Mouse (Mus musculus): Measurements from ENCODE around the gene Prss16. TPM values are rescaled to one million over a fixed set of nuclear protein-coding genes. Genes with fewer than 3 reads are reported as not detected.

Prss16 gene
- polyA plus RNA-seq, 2 experiments from 2014 or later: 0.19 to 0.48 TPM

DNA sequence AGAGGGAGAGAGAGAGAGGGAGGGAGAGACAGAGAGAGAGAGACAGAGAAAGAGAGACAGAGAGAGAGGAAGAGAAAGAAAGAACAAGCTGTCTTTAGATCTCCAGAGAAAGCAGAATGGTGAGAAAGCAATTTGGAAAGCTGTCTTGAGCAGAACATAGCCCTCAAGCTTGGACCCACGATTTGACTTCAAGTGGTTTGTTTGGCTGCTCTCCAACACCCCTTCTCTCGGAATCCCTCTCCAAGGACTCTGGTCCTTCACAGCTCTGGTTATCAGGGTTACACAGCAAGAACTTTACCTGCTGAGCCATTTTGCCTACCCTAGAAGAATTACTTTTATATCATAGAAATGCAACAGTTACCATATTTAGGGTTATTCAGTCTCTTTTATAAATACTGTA, 39.7 kb downstream of the Prss16 start:
- no peak for ATAC-seq

DNA sequence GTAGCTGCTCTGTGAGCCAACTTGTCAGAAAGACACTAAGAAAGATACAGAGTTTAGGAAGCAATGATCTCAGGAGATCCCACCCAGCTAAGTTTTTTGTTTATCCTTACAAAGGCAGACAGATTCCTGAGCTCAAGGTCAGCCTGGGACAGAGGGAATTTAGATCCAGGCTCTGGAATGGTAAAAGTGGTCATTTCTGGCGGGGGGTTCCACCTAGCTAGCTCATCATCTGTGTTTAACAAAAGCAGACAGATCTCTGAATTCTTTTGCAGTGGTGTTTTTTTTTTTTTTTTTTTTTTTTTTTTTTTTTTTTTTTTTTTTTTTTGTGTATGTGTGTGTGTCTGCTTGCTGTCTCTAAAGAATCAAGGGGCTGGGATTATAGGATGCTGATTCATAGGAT, 40.3 kb downstream of the Prss16 start:
- ATAC-seq: no peak

Other genes starting within 250 kb of the Prss16 start
- 10 to 100 TPM; 28.3 to 35.3 TPM for gene Hist1h1b, start 229.1 kb downstream of the Prss16 start, polyA plus RNA-seq (2017; shearing (Covaris generic))
- gene Hist1h3i, start 226.4 kb downstream of the Prss16 start, polyA plus RNA-seq (2017; shearing (Covaris generic)): 1 to 10 TPM in 1 of 2 experiments, not detected in 1; 3.8 TPM
- 10 to 100 TPM in 1 of 2 experiments, 1 to 10 TPM in 1; 2.0 to 11.5 TPM for gene Hist1h2an, start 222.5 kb downstream of the Prss16 start, polyA plus RNA-seq (2017; shearing (Covaris generic))
- gene Hist1h2bp, start 222.3 kb downstream of the Prss16 start, polyA plus RNA-seq (2017; shearing (Covaris generic)): not detected
- 1 to 10 TPM; 4.2 to 9.2 TPM for gene Hist1h2bq, start 199.5 kb downstream of the Prss16 start, polyA plus RNA-seq (2017; shearing (Covaris generic))
- 1 to 10 TPM in 1 of 2 experiments, not detected in 1; 2.4 TPM for gene Hist1h2ao, start 199.3 kb downstream of the Prss16 start, polyA plus RNA-seq (2017; shearing (Covaris generic))
- gene Hist1h4m, start 198.0 kb downstream of the Prss16 start, polyA plus RNA-seq (2017; shearing (Covaris generic)): 1 to 10 TPM in 1 of 2 experiments, not detected in 1; 6.5 TPM
- gene Hist1h4n, start 177.5 kb downstream of the Prss16 start, polyA plus RNA-seq (2017; shearing (Covaris generic)): 10 to 100 TPM in 1 of 2 experiments, not detected in 1; 15.9 TPM
- 100 to 1,000 TPM; 214 to 439 TPM for gene Hist1h2ap, start 176.2 kb downstream of the Prss16 start, polyA plus RNA-seq (2017; shearing (Covaris generic))
- 1 to 10 TPM; 4.0 to 9.2 TPM for gene Hist1h2br, start 176.0 kb downstream of the Prss16 start, polyA plus RNA-seq (2017; shearing (Covaris generic))
- gene Zfp184, start 64.6 kb downstream of the Prss16 start, polyA plus RNA-seq (2017; shearing (Covaris generic)): not detected
- gene Pom121l2, start 28.5 kb downstream of the Prss16 start, polyA plus RNA-seq (2017; shearing (Covaris generic)): not detected
- 100 to 1,000 TPM in 1 of 2 experiments, not detected in 1; 174 TPM for gene Hist1h2ah, start 25.8 kb upstream of the Prss16 start, polyA plus RNA-seq (2017; shearing (Covaris generic))
- gene Hist1h2bk, start 26.1 kb upstream of the Prss16 start, polyA plus RNA-seq (2017; shearing (Covaris generic)): 1 to 10 TPM; 2.6 to 4.2 TPM
- 10 to 100 TPM in 1 of 2 experiments, 1 to 10 TPM in 1; 5.9 to 14.6 TPM for gene Hist1h4i, start 31.6 kb upstream of the Prss16 start, polyA plus RNA-seq (2017; shearing (Covaris generic))
- not detected for gene Hist1h2ag, start 33.2 kb upstream of the Prss16 start, polyA plus RNA-seq (2017; shearing (Covaris generic))
- 10 to 100 TPM in 1 of 2 experiments, 1 to 10 TPM in 1; 4.4 to 13.9 TPM for gene Hist1h2bj, start 33.5 kb upstream of the Prss16 start, polyA plus RNA-seq (2017; shearing (Covaris generic))
- not detected for gene Vmn1r188, start 74.7 kb upstream of the Prss16 start, polyA plus RNA-seq (2017; shearing (Covaris generic))
- not detected for gene Vmn1r189, start 96.1 kb upstream of the Prss16 start, polyA plus RNA-seq (2017; shearing (Covaris generic))
- not detected for gene Vmn1r191, start 174.2 kb upstream of the Prss16 start, polyA plus RNA-seq (2017; shearing (Covaris generic))
- gene Vmn1r192, start 181.4 kb upstream of the Prss16 start, polyA plus RNA-seq (2017; shearing (Covaris generic)): not detected
- gene Vmn1r193, start 213.4 kb upstream of the Prss16 start, polyA plus RNA-seq (2017; shearing (Covaris generic)): not detected
- not detected for gene Vmn1r194, start 234.5 kb upstream of the Prss16 start, polyA plus RNA-seq (2017; shearing (Covaris generic))

Measured in activated CD4-positive, CD25-positive, alpha-beta regulatory T cell, adult 4 months (primary cell).